Mouse (Mus musculus) forebrain, embryonic 10.5 days (tissue): ENCODE data around the gene Arxes2. TPM values are rescaled to one million over a fixed set of nuclear protein-coding genes. Genes with fewer than 3 reads are reported as not detected.
"Not testable (repeated sequence)": the region's sequence is repeated elsewhere in the genome, so short reads cannot be mapped to it uniquely, and the experiment has no call there.

ENCODE experiments used
- DNase-seq: peaks from one replicate; pipeline ENCODE4 v3.0.0-alpha.2; 2017; ENCODE audit warnings: low spot score; ENCODE audit errors: extremely low spot score
- H3K27ac ChIP-seq: fragments of 300-500 bp; sonication (generic); 2 replicates; pipeline ENCODE4 v1.5.1; 2016; ENCODE audit warnings: mild to moderate bottlenecking
- H3K27me3 ChIP-seq: fragments of 300-500 bp; sonication (generic); 2 replicates; pipeline ENCODE4 v1.6.1; 2016; ENCODE audit warnings: mild to moderate bottlenecking; ENCODE audit not compliant: poor library complexity, severe bottlenecking
- H3K36me3 ChIP-seq: fragments of 300-500 bp; sonication (generic); replicated peaks from 2 replicates; pipeline ENCODE4 v1.6.1; 2016; ENCODE audit warnings: mild to moderate bottlenecking, moderate library complexity
- H3K4me1 ChIP-seq: fragments of 300-500 bp; sonication (generic); 2 replicates; pipeline ENCODE4 v1.6.1; 2016
- H3K4me3 ChIP-seq: fragments of 300-500 bp; sonication (generic); 2 replicates; pipeline ENCODE4 v1.5.1; 2016; ENCODE audit warnings: mild to moderate bottlenecking, moderate library complexity
- H3K9me3 ChIP-seq: fragments of 300-500 bp; sonication (generic); 2 replicates; pipeline ENCODE4 v1.6.1; 2016; ENCODE audit warnings: mild to moderate bottlenecking, moderate library complexity
- WGBS: fragments of 180-500 bp; shearing (Covaris S2); methylation state at CpG from one replicate; pipeline ENCODE4 v1.1.7; 2016; 5-methylcytosine and 5-hydroxymethylcytosine counted together
- polyA plus RNA-seq: library from polyadenylated mRNA; unstranded; fragments of >200 nt; fragmentation: Nextera tagmentation; extraction: Ambion mirVana; gene quantifications from 2 replicates; pipeline ENCODE4 v1.2.1, GENCODE M21; 2016

The Arxes2 gene
- polyA plus RNA-seq: 99.3 and 104 TPM in 2 replicates

DNA sequence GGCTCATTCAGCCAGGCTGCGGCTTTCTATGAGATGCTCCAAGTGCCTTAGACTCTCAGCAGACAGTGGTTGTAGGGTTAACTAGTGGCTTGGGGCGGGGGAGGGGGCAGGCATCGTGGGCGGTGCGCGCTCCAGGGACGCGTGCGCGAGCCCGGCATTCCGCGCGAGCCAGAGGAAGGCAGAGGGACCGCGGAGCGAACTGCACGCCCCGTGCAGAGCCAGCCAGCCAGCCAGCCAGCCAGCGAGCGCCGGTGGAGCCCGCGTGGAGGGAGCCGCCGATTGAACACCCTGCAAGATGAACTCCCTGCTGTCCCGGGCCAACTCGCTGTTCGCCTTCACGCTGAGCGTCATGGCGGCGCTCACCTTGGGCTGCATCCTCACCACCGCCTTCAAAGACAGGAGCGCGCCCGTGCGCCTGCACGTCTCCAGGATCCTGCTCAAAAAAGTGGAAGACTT lies at the start of gene Arxes2:
TSS of gene Arxes2 (plus strand) at position 161 of the 456 bp plus-strand sequence.
- not testable (repeated sequence) for H3K9me3 ChIP-seq, H3K36me3 ChIP-seq, DNase-seq
- Histone ChIP-seq H3K27ac (peak within 1 kb of the TSS; percentile 76), H3K27me3 (peaks cover 13% of the 10 kb centered on the region), H3K4me3 (peak within 1 kb of the TSS; percentile 45), H3K4me1 (peaks cover 12% of the 10 kb centered on the region; the same call in 1 of the 2 replicates)
- 16% methylated on average over 13 of the region's 39 CpGs for WGBS

DNA sequence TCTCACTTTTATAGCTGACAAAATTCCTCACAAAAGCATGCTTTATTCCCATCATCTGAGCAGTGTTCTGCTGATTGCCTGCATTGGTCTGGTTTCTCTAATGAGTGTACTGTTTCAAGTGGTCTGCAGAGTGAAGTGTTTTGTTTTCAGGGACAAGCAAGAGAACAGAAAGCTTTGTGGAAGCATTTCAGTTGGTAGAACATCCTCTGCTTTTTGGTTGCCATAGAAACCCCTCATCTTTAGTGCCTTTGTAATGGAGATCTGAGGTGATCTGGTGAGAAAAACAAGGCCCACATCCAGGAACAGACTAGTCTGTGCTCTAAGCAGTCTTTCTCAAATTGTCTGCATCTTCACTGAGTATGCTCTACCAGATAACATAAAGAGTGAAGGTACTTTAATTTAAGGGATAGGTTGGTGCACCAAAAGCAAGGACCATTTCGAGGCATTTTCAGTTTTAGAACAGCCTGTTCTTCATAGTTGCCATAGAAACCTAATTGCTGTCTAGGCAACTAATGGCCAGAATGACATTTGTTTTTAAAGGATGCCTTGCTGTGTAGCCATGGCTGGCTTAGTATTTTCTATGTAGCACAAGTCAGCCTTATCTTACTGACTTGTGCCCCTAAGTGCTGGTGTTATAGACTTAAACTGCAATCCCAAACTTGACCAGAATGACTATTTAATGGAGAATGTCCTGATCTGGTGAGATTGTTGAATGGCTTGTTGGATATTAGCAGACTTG lies 44.8 kb upstream of the Arxes2 start:
- Histone ChIP-seq H3K4me3 (no peak overlapping the region), H3K4me1 (no peaks in the 10 kb centered on the region), H3K27me3 (0 out of 2 replicates have a peak, but pooled peaks cover 4% of the 10 kb centered on the region), H3K36me3 (no peaks in the 10 kb centered on the region; the same call in 1 of the 2 replicates), H3K27ac (no peak overlapping the region), H3K9me3 (no peaks in the 10 kb centered on the region)
- no peak for DNase-seq
- 70% methylated on average over 1 of the region's 1 CpGs for WGBS

DNA sequence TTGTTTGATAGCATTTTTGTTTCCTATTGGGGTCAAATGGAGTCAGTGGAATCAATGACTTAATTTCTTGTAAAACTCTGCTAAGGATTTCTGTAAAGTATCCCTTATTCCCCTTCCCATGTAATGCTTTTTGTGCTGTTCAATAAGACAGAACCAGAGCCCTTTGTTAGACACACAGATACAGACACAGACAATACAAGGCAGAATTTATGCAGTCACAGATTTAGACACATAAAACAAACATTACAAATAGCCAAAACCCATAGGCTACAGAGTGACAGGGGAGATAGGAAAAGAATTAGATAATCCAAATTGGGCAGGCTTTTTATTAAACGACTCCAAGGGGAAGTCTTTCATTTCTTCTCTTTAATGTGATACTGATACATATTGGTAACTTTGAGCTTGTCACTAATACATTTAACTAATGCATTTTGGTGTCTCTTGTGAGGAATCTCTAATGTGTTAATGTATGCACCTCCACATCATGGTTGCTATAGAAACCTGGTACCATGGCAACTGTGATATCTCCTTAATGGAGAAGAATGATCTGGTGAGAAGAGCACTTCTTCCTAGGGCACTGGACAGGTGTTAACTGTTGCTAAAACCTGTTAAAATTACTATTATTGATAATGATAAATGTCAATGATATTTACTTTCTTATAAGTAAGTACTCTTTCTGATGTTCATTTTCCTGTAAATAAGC lies 36.5 kb upstream of the Arxes2 start:
- DNase-seq: no peak
- no peak overlapping the region for H3K27ac ChIP-seq
- 78% methylated on average over 1 of the region's 1 CpGs for WGBS
- H3K36me3 ChIP-seq: no peaks in the 10 kb centered on the region
- H3K4me1 ChIP-seq: no peaks in the 10 kb centered on the region
- H3K4me3 ChIP-seq: no peak overlapping the region
- no peaks in the 10 kb centered on the region for H3K9me3 ChIP-seq
- peaks cover 4% of the 10 kb centered on the region for H3K27me3 ChIP-seq

DNA sequence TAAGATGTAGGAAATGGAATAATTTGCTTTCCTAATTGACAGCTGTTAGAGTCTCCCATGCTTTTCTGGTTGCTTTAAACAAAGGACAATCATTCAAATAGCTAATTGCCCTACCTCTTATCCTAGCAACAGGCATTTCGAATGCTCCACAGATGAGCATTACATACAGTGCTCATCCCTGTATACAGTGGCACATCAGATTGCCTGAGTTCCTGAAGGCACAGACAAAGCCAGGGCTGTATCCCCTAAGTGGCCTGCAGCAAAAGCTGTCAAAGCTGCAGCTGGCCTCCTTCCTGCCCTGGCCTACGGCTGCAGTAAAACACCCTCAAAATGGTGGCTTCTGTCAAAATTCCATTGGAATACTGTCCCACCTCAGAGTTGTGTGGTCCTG lies 35.9 kb upstream of the Arxes2 start:
- WGBS: 88% methylated on average over 2 of the region's 2 CpGs
- H3K4me3 ChIP-seq: no peak overlapping the region
- H3K27ac ChIP-seq: no peak overlapping the region
- H3K4me1 ChIP-seq: no peaks in the 10 kb centered on the region
- H3K9me3 ChIP-seq: no peaks in the 10 kb centered on the region
- H3K36me3 ChIP-seq: no peaks in the 10 kb centered on the region
- H3K27me3 ChIP-seq: peaks cover 4% of the 10 kb centered on the region
- DNase-seq: no peak

DNA sequence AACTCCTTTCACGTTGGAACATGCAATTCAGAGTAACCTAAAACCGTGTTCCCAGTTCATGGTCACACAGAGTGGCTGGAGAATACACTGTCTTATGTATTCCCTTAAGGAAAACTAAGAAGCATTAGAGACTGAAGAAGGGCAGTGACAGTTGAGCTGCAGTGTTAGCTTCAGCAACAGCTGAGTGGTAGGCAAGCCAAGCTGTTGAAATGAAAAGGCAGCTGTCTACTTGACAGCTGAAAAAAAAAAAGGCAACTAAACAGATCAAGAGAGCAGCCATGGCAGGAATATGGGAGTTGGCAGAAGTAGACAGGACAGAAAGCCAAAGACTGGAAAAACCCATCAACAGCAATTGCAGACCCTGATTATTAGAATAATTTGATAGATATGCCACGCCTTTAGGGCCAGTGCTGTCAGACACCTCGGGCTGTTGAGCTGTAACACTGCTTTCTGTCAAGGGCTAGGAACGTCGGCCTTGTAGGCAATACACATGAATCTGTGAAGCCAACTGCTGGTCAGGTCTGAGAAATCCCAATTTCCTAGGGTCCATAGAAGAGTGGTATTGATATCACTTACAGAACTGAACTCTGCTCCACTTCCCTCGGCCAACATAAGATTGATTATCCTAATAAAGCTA lies 34.9 kb upstream of the Arxes2 start:
- H3K36me3 ChIP-seq: no peaks in the 10 kb centered on the region
- H3K27ac ChIP-seq: no peak overlapping the region
- no peak for DNase-seq
- no peaks in the 10 kb centered on the region for H3K4me1 ChIP-seq
- WGBS: 89% methylated on average over 7 of the region's 7 CpGs
- H3K27me3 ChIP-seq: peaks cover 4% of the 10 kb centered on the region
- H3K9me3 ChIP-seq: no peaks in the 10 kb centered on the region
- no peak overlapping the region for H3K4me3 ChIP-seq

DNA sequence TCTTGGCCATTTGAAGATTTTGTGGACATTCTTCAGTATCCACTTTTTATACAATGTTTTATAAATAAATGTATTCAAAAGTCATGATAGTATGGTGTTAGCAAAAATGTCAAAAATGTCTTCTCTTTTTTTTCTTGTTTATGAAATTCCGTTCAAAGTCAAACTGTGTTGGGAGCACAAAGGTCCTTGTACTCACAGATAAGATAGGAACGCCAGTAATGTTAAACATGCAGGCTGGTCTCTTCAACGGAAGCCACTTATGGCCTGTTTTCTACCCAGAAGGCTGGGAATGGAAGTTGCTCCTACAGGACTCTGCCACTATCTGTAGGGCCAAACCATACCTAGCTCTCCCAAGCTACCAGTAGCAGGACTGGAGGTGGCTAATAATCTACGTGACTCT lies 34.1 kb upstream of the Arxes2 start:
- H3K36me3 ChIP-seq: no peaks in the 10 kb centered on the region
- H3K4me3 ChIP-seq: no peak overlapping the region
- H3K4me1 ChIP-seq: no peaks in the 10 kb centered on the region
- H3K27ac ChIP-seq: no peak overlapping the region
- 87% methylated on average over 4 of the region's 4 CpGs for WGBS
- peaks cover 4% of the 10 kb centered on the region for H3K27me3 ChIP-seq
- H3K9me3 ChIP-seq: no peaks in the 10 kb centered on the region
- no peak for DNase-seq

DNA sequence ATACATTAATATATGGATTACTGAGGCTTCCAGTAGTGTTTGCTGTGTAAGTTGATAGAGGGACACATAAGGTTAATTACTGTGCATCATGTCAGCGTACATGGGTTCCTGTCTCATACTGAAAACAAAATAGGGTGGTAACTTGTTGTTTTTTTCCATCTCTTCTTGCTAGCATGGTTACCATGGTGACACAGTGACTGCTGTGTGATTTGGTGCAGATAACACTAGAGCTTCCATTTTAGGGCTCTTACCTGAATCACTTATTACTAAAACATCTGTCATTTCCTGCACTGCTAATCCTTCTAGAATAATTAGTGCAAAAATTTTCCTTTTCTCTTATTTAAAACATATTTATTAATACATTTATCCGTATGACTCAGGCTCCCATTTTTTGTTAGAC lies 31.3 kb upstream of the Arxes2 start:
- 65% methylated on average over 2 of the region's 2 CpGs for WGBS
- Histone ChIP-seq H3K36me3 (no peaks in the 10 kb centered on the region), H3K27me3 (peaks cover 4% of the 10 kb centered on the region), H3K9me3 (no peaks in the 10 kb centered on the region), H3K4me1 (no peaks in the 10 kb centered on the region), H3K27ac (no peak overlapping the region), H3K4me3 (no peak overlapping the region)
- no peak for DNase-seq

DNA sequence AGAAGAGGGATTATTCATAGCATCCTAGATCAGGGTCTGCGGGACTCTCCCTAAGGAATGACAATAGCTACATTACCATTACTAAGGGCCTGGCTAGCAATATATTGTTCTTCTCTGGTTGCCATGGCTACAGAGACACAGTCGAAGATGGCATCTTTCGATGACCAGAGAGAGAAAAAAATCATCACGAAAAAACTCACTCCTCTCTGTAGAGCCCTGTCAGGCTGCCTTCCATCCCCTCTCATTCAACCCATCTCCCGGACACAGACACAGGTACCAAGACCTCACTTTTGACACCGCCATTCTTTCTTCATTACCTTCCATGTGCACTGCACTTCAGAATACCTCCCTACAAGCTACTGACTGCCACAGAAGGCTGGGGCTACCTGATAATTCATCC lies 30.5 kb upstream of the Arxes2 start:
- no peak for DNase-seq
- no peaks in the 10 kb centered on the region for H3K27me3 ChIP-seq
- no peak overlapping the region for H3K27ac ChIP-seq
- no peaks in the 10 kb centered on the region for H3K36me3 ChIP-seq
- H3K9me3 ChIP-seq: no peaks in the 10 kb centered on the region
- H3K4me1 ChIP-seq: no peaks in the 10 kb centered on the region
- H3K4me3 ChIP-seq: no peak overlapping the region
- WGBS: 40% methylated on average over 6 of the region's 6 CpGs

DNA sequence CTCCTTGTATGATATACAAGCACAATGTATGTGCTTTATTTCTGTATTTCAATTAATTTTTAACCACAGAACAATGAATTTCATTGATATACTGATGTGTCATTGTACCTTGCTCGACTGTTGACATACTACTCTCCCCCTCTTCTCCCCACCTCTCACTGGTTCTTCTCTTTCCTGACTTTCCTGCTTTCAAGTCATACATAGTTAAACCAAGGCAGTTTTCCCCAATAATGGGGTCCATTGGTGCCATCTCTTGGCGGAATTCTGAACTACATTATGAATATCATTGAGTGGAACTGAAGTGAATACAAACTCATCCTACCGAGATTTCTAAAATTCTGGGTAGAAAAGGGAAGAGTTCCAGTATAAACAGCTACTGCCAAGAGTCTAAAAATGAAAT lies 30.0 kb upstream of the Arxes2 start:
- H3K36me3 ChIP-seq: no peaks in the 10 kb centered on the region
- DNase-seq: no peak
- WGBS: 17% methylated on average over 3 of the region's 3 CpGs

DNA sequence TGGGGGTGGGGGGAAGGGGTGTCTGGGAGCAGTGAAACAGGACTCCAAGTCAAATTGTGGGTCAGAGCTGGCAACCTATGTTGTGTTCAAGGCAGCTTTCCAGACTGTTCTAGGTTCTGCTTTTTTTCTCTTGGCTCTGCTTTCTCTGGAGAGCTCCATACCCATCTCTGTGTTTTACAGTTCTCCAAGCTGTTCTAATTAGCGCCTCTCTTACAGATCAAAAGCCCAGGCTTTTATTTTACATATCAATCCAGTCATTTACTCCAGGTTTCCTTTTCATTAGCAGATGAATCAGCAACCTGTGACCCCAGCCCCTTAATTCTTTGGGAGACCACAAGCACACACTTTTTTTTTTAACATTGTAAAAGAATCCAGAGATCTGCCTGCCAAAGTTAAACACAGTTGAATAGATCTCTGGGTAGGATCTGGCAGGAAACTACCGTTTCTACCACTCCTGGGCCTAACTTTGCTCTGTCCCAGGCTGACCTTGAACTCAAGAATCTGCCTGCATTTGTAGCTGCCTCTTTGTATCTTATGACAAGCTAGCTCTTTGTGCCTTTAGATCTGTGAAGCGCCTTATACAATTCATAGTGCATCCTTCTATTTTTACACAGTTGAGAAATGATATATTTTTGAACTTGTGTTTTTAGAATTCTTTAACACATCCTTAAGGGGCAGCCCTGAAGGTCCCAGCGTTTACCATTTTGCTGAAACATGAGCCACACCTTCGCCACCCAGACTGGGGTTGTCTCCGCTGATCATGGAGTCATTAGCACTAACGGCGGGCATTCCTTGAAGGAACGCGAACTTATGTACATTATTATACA lies 19.8 kb upstream of the Arxes2 start:
- Histone ChIP-seq H3K27ac (no peak overlapping the region), H3K27me3 (no peaks in the 10 kb centered on the region), H3K9me3 (no peaks in the 10 kb centered on the region), H3K4me3 (no peak overlapping the region), H3K4me1 (no peaks in the 10 kb centered on the region), H3K36me3 (0 out of 2 replicates have a peak, but pooled peaks cover 6% of the 10 kb centered on the region)
- WGBS: 69% methylated on average over 10 of the region's 10 CpGs
- DNase-seq: no peak

More for the DNA sequence above, 30.0 kb upstream of the Arxes2 start:
- no peak overlapping the region for H3K4me3 ChIP-seq
- no peaks in the 10 kb centered on the region for H3K27me3 ChIP-seq
- H3K27ac ChIP-seq: no peak overlapping the region
- H3K4me1 ChIP-seq: no peaks in the 10 kb centered on the region
- H3K9me3 ChIP-seq: no peaks in the 10 kb centered on the region

DNA sequence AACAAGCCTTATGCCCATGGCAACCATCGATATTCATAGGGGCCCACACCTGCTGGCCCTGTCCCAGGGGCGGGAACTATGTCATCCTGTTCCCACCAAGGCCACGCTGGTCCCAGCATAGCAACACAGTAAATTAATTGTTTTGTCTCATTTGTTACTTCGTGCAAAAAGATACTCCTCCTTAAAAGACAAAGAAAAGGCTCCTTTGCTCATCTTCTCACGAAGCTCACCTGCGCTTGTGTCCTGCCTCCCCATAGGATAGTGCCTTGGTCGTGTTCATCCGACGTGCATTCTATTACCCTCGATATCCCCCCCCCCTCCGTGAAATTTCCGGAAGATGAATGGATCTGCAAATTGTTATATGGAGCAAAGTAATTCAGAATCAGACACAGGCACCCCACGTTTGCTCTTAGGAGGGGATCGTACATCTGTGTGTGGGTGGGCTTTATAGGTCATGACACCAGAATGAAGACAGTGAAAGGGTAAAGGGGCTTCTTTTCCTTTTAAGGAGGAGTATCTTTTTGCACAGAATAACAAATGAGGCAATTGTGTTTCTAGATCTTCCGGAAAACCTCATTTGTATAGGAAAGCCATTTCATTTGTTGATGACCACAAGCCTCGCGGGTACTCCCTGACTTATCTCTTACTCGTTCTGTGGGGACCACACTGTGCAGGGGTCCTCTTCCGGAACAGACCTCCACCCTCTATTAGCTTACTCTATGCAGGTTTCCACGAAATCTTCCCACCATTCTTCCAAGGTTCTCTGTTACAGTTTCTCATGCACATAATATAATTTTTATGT lies 19.0 kb upstream of the Arxes2 start:
- 68% methylated on average over 20 of the region's 20 CpGs for WGBS
- no peak for DNase-seq
- Histone ChIP-seq H3K4me3 (no peak overlapping the region), H3K27me3 (no peaks in the 10 kb centered on the region), H3K27ac (no peak overlapping the region), H3K9me3 (no peaks in the 10 kb centered on the region), H3K36me3 (0 out of 2 replicates have a peak, but pooled peaks cover 6% of the 10 kb centered on the region), H3K4me1 (no peaks in the 10 kb centered on the region)

DNA sequence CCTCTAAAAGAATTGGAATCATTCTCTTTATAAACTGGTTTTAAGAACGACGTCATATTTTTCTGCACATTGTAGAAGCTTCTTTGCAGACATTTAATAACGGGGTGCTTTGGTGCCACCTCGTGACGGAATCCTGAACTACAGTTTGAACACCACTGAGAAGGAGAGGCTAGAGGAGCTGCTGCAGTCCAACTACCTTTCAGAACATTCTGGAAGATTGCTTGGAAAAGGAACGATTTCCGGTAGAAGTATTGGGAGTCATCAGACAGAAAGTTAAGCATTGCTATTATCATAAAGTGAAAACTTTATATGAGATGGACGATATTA lies 18.4 kb upstream of the Arxes2 start:
- DNase-seq: peak; percentile 58
- WGBS: 27% methylated on average over 8 of the region's 8 CpGs
- Histone ChIP-seq H3K9me3 (no peaks in the 10 kb centered on the region), H3K36me3 (0 out of 2 replicates have a peak, but pooled peaks cover 6% of the 10 kb centered on the region), H3K27ac (no peak overlapping the region), H3K27me3 (no peaks in the 10 kb centered on the region), H3K4me1 (no peaks in the 10 kb centered on the region), H3K4me3 (no peak overlapping the region)
